Mouse (Mus musculus) frontal cortex, adult 2 months (tissue): ENCODE results near the gene Serinc5. TPM values are rescaled to one million over a fixed set of nuclear protein-coding genes. Genes with fewer than 3 reads are reported as not detected.
A peak's percentile ranks its signal among the peaks of the same experiment; 100 is the strongest.

Experiments used
- DNase-seq, 2 experiments: peaks; one replicate each; pipeline ENCODE4 v3.0.0; 2022; ENCODE audit warnings: low spot score in 1 of 2; ENCODE audit errors: extremely low spot score in 1 of 2
- polyA plus RNA-seq: library from polyadenylated mRNA; depleted of rRNA; stranded (reverse); fragments of >200 nt; gene quantifications from 2 replicates; pipeline ENCODE4 v1.2.3, GENCODE M21; 2012

Gene Serinc5
- polyA plus RNA-seq, 1 experiment: 75.2 TPM

DNA sequence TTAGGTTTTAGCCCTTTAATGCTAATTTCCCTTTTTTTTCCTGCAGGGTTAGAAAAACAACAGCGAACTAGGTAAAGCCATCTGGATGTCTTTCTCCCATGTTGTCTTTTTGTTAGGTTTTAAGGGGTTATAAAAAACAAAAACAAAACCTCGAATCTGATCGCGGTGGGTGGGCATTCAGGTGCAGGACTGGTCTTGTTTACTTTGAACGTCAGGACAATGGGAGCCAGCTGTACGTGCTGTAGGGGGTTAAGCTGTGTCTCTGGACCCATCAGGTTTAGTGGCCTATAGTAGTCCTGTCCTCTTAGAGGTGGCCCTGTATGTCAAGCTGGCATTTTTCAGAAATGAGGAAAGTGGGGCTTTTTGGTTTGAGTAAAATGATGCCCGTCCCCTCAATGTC lies 1.0 kb downstream of the Serinc5 start:
- DNase-seq: peak in 1 of 2 experiments; percentile 0

DNA sequence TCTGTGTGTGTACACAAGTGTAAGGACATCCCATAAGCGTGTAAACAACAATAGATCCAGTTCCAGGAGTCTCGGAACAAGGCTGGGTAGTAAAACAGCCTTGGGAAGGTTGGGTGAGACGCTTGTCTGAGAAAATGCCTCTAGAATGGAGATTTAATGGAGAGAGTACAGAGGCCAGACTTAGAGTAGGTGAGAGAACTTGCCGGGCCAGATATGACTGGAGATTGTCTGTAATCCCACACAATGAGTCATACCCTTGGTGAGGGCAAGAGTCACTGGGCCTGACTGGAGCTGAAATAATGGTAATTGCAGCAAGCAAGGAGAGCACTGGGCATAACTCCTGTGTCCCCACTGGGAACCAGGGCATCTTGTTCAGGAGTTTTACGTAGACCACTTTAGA lies 2.2 kb downstream of the Serinc5 start:
- peak in 1 of 2 experiments; percentile 0 for DNase-seq

DNA sequence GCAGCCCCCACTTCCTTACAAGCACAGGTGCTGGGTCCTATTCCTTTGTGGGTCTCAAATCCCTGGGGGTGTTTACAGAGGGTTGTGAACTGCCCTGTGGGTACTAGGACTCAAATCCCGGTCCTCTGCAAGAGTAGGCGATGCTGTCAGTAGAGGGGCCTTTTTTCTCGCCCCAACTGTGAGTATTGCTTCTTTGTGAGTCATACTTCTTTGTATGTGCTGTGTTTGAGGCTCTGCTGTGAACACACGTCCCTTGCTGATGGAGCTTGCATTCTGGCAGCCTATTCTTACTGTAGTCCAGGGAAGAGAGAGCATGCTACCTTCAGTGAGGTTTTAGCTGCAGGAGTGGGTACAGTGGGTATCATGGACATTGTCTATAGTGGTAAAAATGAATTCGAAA lies 4.3 kb downstream of the Serinc5 start:
- peak in 1 of 2 experiments; percentile 1 for DNase-seq

DNA sequence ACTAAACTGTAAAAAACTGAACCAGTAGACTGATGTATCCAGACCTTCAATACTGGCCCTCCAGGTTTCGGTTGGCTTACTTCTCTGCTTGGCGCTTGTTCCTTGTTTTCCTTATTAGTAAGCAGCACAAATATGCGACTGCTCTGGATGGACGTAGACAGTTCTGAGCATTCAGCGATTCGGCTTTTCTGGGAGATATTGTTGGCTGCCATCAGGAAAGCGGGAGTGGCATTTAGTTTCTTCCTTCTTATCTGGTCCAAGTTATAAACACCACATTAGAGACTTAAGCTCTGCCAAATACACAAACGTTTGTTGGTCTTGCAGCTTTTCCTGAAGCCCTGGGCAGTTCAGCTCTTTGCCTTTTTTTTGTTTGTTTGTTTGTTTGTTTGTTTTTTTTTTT lies 5.6 kb downstream of the Serinc5 start:
- DNase-seq: peak in 1 of 2 experiments; percentile 1

DNA sequence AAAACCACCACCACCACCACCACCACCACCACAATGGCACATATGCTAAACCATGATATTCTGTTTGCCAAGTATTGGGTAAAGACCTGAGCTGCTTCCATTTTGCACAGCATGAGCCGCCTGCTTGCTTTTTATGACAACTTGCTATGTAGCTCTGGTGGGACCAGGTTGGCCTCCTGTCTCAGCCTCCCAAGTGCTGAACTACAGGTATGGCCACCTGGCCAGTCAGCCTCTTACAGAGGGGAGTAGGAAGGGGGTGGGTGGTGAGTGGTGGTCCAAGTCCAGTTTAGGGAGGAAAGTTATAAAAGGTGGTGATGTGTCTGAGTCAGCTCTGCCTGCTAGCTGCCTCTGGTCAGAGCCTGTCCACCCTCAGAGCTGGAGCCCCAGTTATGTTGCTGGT lies 15.3 kb downstream of the Serinc5 start:
- no peak for DNase-seq

DNA sequence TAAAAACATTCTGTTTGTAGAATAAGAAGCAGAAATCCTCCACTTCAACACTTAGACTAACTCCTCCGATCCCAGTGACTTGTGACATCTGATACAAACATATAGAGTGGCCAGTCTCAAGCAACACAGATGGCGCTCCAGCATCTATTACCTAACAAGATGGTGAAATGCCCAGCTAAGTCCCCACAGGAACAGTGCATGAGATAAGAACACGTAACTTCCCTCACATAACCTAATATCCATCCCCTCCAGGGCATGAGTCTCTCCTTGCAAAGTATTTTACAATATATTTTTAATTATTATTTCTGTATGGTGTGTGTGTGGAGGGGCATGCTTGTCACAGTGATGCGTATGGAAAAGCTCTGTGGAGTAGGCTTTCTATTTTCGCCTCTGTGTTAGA lies 15.8 kb downstream of the Serinc5 start:
- DNase-seq: no peak

DNA sequence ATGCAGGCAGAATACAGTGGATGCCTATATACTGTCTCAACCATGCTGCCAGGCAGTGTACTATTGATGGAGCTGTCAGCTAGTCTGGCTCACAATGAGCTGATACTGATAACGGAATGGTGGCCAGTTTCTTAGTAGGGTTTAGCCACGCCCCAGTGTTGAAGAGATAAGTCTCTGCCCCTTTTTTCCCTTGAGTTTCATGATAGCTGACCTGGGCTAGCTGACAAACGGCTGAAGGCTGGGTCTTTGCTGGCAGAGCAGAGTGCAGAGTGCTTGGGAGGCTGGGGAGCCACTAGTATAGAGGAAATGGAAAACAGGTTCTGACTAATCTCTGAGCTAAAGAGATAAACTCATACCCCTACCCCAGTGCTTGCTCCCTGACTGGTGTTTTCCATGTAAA lies 18.6 kb downstream of the Serinc5 start:
- DNase-seq: no peak

DNA sequence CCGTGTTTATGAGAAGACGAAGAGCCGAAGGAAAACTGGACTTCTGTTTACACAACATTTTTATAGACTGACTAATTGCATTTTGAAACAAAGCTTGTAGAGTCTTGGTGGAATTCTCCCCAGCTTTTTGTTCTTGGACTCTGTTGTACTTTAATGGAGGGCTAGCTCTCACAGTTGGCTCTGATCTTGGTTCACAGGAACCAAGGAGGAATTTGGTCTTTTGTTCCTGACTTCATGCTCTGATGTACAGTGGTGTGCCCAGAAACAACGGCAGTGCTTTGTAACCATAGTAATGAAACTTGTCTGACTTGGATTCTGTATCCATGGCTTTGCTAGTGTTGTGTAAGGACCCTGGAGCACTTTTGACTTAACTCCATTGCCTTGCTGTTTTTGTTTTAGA lies 20.6 kb downstream of the Serinc5 start:
- no peak for DNase-seq

DNA sequence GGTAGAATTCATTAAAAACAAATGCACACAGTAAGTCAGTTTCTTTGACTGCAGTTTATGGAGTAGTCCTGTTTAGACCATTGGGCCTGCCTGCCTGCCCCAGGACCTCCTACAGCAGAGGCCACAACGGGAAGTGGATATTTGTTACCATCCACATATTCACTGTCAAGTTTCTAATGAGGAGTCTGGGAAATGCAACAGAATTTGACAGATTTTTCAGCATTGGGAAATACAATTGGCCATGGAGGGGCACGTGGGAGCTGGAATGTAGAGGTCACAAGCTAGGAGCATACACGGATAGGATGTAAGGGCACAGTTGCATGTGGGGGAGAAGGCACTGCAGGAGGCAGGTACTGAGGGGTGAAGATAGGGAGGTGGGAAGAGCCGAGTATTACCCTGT lies 21.7 kb downstream of the Serinc5 start:
- DNase-seq: no peak

DNA sequence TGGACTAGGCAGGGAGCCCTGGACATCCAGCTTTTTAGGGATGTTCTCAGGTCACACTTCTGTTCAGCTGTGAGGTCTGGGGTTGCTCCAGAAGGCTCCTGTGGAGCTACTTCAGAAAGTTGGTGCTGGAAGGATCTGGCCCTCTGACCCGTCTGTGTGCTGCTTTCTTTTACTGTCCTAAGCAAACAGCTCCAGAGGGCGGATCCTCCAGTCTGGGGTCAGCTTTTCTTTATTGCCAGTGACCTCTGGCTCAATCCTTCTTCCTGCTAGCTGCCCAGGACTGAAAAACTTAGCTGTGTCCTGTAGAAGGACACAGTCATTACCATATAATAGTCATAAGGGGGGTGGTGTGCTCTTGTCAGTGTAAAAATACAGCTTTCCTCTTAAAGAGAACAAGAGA lies 24.1 kb downstream of the Serinc5 start:
- peak in 1 of 2 experiments; percentile 0 for DNase-seq

DNA sequence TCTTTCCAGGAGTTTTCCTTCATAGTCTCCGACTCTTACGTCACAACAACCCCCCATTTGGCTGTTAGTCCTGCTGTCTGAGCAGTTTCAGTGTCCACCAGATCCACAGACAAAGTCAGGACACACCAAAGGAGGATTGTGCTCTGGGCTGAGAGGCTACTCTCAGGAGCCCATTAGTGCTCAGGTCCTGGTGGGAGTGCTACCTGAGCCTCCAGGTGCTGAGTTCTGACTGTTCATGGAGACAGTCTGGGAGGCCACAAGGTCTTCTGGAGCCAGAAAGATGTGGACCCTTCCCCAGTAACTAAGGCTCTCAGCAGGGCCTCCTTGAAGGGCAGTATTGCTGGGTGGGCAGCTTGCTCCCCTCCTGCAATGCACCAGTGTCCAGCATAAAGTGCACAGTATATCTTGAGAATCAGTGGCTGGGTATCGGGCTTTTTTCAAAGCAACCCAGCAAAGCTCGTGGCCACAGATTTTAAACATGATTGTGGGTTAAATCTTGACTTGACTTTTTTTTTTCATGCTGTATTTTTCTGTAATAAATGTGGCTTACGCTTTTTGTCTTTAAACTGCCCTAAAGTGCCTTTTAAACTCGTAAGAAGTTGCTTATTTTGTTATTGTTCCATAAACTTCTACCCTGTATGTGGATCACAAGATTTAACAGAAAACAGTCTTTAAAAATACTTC lies 25.5 kb downstream of the Serinc5 start:
- DNase-seq: no peak

DNA sequence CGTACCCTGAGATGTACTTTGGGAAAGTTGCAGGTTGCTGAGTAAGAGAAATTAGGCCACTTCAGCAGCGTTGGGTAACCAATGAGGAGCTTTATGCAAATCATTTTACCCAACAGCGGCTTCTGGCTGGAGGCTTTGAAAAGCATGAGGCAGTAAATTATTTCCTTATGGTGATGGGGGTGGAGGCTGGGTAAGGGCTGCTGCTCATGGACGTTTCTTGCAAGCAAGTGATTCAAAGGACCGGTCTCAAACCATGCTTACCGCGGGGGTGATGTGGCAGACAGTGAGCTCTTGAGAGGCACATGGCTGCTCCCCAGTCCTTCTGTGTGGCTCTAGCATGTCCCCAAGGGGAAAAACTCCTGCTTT lies 26.0 kb downstream of the Serinc5 start:
- peak; percentile 65 to 69 for DNase-seq

DNA sequence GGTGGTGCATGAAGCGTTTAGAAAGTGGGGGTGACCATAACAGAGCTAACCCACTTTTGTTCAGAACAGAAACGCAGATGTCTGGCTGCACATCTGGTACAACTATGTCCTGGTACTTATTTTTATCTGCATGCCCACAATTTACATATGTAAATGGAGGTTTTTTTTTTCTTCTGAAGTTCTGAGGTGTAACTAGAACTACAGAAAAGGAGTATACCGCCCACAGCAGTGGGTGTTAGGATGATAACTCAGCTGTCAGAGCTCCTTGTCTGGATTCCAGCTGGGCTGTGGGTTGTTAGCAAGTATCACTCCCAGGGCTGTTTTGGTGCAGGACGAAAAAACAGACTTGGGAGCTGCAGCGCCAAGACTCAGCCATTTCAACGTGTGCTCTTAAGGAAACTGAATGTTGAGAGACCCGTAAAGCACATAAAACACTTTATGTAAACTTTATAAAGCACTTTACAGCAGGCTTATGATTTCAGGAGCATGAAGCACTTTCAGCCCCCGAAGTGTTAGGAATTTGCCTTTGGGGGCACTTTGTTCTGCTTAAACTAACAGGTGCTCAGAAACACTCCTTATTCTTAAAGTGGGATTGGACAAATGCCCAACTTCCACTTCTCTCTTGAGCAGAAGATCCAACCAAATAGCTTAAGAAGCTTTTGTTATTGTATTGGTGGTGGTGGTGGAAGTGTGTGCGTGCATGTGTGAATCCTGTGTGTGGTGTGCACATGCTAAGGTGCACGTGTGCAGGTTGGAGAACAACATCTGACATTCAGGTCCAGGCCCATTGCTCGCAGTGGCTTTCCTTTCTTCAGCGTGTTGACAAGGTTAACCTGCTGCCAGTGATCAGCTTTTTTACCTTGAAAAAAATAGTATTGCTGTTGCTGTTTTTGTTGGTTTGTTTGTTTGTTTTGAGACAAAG lies 28.5 kb downstream of the Serinc5 start:
- DNase-seq: peak; percentile 91 to 93

DNA sequence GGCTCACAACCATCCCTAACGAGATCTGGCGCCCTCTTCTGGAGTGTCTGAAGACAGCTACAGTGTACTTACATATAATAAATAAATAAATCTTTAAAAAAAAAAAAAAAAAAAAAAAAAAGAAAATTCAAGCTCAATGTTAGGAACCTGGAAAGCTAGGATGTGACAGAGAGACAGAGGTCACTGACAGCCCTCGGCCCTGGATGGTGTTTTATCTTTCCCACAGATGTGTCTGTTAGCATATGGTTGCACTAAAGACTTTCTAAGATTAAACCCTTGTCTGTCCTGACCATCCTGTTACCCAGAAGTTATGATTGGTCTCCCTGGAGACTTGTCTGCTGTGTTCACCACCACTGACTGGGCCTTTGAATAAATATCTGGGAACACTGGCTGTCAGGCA lies 33.3 kb downstream of the Serinc5 start:
- no peak for DNase-seq

DNA sequence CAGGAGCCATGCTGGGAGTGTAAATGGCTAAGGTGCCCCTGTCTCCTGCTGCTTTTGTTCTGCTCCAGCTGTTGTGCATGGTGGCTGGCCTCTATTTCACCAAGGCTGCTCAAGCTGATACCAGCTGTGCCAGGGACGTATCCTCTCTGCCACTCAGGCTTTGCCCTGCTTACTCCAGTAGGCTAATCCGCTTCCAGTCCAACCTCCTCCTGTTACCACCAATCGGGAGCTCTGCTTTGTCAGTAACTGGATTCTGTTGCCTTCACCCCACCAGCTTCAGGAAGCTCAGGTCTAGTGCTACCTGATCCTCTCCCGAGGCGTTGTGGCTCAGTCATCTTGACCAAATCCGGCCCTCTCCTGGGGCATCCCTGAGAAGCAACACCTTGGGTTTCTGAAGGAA lies 33.9 kb downstream of the Serinc5 start:
- DNase-seq: no peak

DNA sequence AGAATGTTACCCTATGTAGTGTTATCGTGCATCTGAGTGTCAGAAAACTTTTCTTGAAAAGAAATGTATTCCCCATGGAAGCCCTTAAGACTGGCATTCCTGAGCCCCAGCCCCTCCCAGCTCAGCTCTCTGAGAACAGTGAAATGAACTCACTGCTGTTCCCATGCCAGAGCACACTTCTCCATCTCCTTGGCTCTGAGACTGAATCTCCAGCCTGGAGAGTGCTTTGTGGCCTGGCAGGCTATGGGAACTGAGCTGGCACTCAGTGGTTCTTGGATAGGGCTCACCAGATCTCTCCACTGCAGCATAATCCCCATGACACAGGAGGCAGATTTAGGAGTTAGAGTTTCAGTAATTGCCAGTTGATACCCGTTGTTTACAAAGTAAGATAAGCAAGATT lies 36.8 kb downstream of the Serinc5 start:
- DNase-seq: no peak

DNA sequence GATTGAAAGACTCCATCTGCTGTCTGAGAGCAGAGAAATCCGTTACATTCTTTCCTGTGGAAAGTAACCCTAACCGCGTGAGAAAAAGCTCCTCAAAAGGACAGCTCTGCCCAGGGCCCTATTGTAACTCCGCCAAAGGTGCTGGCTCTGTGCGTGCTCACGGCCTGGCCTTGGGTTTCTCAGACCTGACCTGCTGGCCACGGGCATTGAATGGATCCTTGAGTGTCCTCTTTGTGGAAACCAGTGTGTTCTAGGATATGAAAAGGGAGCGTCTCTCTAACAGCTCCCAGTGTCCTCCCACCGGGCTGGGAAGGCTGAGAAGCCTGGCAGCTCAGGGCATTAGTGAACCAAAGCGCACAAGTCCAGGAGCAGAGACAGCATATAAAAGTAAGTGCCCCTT lies 38.2 kb downstream of the Serinc5 start:
- DNase-seq: no peak

DNA sequence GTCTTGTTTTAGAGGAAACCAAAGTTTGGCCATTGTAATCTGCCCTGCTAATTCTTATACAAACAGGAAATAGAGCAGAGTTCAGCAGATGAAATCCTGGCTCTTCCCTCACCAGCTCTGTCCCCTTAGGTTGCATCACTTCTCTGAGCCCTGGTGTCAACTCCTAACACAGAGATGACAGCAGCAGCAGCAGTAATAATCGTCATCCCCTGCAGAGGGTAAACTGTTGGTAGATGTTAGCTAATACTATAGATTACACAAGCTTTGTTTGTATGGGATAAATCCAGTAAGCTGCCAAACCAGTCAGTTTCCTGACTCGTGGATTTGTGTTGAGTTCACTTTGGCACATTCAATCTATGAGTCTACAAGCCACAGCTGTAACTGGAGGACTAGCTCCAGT lies 40.1 kb downstream of the Serinc5 start:
- no peak for DNase-seq

DNA sequence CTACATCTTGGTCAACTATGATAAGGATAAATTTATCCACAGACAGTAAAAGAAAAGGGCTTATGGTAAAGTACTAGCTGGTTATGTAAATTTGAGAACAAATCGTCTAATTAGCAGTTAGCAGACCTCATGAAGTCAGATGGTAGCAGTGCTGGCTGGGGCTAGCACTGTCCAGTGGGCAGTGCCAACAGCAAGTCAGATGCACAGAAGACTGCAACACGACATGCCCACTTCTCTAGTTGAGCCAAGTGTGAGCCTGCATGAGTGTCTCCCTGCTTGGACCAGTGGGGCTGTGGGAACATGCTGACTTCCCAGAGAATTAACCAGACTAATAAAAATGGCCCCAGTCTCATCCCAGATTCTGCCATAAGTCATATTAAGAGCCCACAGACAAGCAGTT lies 41.6 kb downstream of the Serinc5 start:
- no peak for DNase-seq

DNA sequence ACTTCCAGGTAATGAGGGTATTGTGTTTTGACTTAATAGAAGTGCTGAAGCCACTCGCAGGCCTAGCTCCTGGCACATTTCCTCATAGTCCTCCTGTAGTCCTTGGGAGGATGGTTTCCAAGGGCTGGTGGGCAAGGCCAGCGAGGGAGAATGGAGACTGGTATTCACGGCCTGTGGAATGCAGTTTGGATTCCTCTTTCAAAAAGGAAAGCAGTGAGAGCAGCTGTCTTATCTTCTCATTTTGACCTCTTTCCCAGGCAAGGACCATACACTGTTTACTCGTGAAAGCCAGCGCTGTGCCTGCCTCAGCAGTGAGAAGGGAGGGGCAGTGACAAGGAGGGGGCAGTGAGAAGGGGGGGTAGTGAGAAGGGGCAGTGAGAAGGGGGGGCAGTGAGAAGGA lies 42.4 kb downstream of the Serinc5 start:
- DNase-seq: no peak

DNA sequence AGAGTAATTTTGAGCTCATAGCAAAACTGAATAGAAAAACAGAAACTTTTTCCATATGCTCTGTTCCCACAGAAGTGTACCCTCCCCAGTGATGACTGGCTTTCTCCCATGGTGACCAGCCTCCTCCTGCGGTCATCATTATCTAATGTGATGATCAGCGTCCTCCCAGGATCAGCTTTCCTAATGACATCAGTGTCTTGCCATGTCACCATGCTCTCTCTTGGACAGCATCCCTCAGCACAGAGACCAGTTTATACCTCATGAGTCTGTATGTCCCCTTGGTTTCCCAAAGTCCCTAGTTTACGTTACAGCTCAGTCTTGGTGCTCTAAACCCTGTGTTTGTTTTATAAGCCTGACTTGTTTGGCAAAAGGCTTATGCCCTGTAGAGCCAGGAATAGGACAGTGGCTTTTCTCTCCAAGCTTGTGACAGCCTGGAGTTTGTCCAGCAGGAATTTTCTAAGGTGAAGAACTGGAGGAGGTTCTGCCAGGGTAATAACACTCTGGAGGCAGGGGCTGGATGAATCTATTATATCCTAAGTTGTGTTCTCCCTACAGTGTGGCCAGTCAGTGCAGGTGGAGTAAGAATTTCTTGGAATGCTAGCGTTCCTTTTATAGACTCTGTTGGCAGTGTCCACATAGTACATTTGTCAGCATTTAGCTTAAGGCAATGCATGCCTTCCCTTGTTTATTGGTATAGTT lies 46.1 kb downstream of the Serinc5 start:
- DNase-seq: no peak
